Mouse (Mus musculus): Measurements from ENCODE around the gene Gipc1.

The Gipc1 gene

GRCm38 (mm10) chr8:83652030-83652743, at the start of gene Gipc1:
Gipc1 (plus strand) TSS chr8:83652677.
- in situ Hi-C loops (cut with MseI, MboI), result no loop called here

GRCm38 (mm10) chr8:83607661-83608397, 44.6 kb upstream of the Gipc1 start, which contains the start of the genes Tecr and Dnajb1:
Tecr (minus strand) TSS chr8:83607971.
Dnajb1 (plus strand) TSS chr8:83608193.
- in situ Hi-C loops (cut with MseI, MboI), result no loop called here

GRCm38 (mm10) chr8:83608398-83608829, 44.1 kb upstream of the Gipc1 start:
- in situ Hi-C loops (cut with MseI, MboI), result no loop called here

GRCm38 (mm10) chr8:83609086-83609485, 43.4 kb upstream of the Gipc1 start:
- in situ Hi-C loops (cut with MseI, MboI), result no loop called here

- in situ Hi-C loops (cut with MseI, MboI), result no loop called here
These were observed 42.8 kb upstream of the Gipc1 start for GRCm38 (mm10) chr8:83609547-83610180.

GRCm38 (mm10) chr8:83611921-83612320, 40.6 kb upstream of the Gipc1 start:
- in situ Hi-C loops (cut with MseI, MboI), result no loop called here

GRCm38 (mm10) chr8:83613695-83614094, 38.8 kb upstream of the Gipc1 start:
- in situ Hi-C loops (cut with MseI, MboI), result no loop called here

- in situ Hi-C loops (cut with MseI, MboI), result no loop called here
These were observed 35.9 kb upstream of the Gipc1 start for GRCm38 (mm10) chr8:83616625-83617024.

- in situ Hi-C loops (cut with MseI, MboI), result no loop called here
These were observed 35.4 kb upstream of the Gipc1 start for GRCm38 (mm10) chr8:83617111-83617510.

GRCm38 (mm10) chr8:83618566-83618965, 33.9 kb upstream of the Gipc1 start:
- in situ Hi-C loops (cut with MseI, MboI), result no loop called here

- in situ Hi-C loops (cut with MseI, MboI), result no loop called here
These were observed 32.8 kb upstream of the Gipc1 start for GRCm38 (mm10) chr8:83619568-83620285.

- in situ Hi-C loops (cut with MseI, MboI), result no loop called here
These were observed 30.6 kb upstream of the Gipc1 start for GRCm38 (mm10) chr8:83621691-83622388.

GRCm38 (mm10) chr8:83622389-83622989, 30.0 kb upstream of the Gipc1 start:
- in situ Hi-C loops (cut with MseI, MboI), result no loop called here

- in situ Hi-C loops (cut with MseI, MboI), result no loop called here
These were observed 28.9 kb upstream of the Gipc1 start for GRCm38 (mm10) chr8:83623549-83623948.

- in situ Hi-C loops (cut with MseI, MboI), result no loop called here
These were observed 27.7 kb upstream of the Gipc1 start for GRCm38 (mm10) chr8:83624739-83625138.

- in situ Hi-C loops (cut with MseI, MboI), result no loop called here
These were observed 26.7 kb upstream of the Gipc1 start for GRCm38 (mm10) chr8:83625676-83626299.

GRCm38 (mm10) chr8:83632083-83632707, 20.3 kb upstream of the Gipc1 start:
- in situ Hi-C loops (cut with MseI, MboI), result no loop called here

GRCm38 (mm10) chr8:83638856-83639255, 13.6 kb upstream of the Gipc1 start:
- in situ Hi-C loops (cut with MseI, MboI), result no loop called here

GRCm38 (mm10) chr8:83639649-83640048, 12.8 kb upstream of the Gipc1 start:
- in situ Hi-C loops (cut with MseI, MboI), result no loop called here

GRCm38 (mm10) chr8:83647511-83647910, 5.0 kb upstream of the Gipc1 start:
- in situ Hi-C loops (cut with MseI, MboI), result no loop called here

Measured in mouse trophoblast stem cell (cell line).